Mouse (Mus musculus) small intestine, adult 2 months (tissue): Measurements from ENCODE around the gene Rplp2. TPM values are rescaled to one million over a fixed set of nuclear protein-coding genes. Genes with fewer than 3 reads are reported as not detected.

Experiments used
- H3K27ac ChIP-seq: fragments of 200-500 bp; 2 replicates; pipeline ENCODE4 v1.5.1; 2012; ENCODE audit warnings: low read depth, low read length, control low read depth, inconsistent platforms; ENCODE audit not compliant: insufficient read depth
- H3K27me3 ChIP-seq: fragments of 200-500 bp; 2 replicates; pipeline ENCODE4 v1.6.1; 2012; ENCODE audit warnings: mild to moderate bottlenecking, moderate library complexity, low read length, inconsistent platforms; ENCODE audit not compliant: control insufficient read depth, insufficient read depth
- H3K36me3 ChIP-seq: fragments of 200-500 bp; 2 replicates; pipeline ENCODE4 v1.6.1; 2012; ENCODE audit warnings: mild to moderate bottlenecking, low read length, control low read depth, inconsistent platforms; ENCODE audit not compliant: control insufficient read depth, insufficient read depth
- H3K4me1 ChIP-seq: fragments of 200-500 bp; 2 replicates; pipeline ENCODE4 v1.6.1; 2012; ENCODE audit warnings: low read length, inconsistent platforms, mixed read lengths; ENCODE audit not compliant: control insufficient read depth, insufficient read depth, insufficient read length
- H3K4me3 ChIP-seq: fragments of 200-500 bp; 2 replicates; pipeline ENCODE4 v1.5.1; 2012; ENCODE audit warnings: low read depth, mild to moderate bottlenecking, control low read depth, inconsistent platforms, low read length, moderate library complexity
- CTCF ChIP-seq: fragments of 200-500 bp; IDR thresholded peaks from 2 replicates; pipeline ENCODE4 v1.5.1; 2012; ENCODE audit warnings: low read depth, mild to moderate bottlenecking, control low read depth, inconsistent platforms, low read length, moderate library complexity, mixed read lengths; ENCODE audit not compliant: insufficient replicate concordance, insufficient read length; ENCODE audit errors: extremely low read depth
- POLR2A ChIP-seq: fragments of 200-500 bp; IDR thresholded peaks from 2 replicates; pipeline ENCODE4 v1.6.1; 2012; ENCODE audit warnings: low read depth, mild to moderate bottlenecking, control low read depth, inconsistent platforms, low read length, moderate library complexity
- WGBS: fragments of 180-500 bp; shearing (Covaris S2); methylation state at CpG from one replicate; pipeline ENCODE4 v1.1.7; 2018; 5-methylcytosine and 5-hydroxymethylcytosine counted together
- polyA plus RNA-seq: library from polyadenylated mRNA; depleted of rRNA; stranded (reverse); fragments of >200 nt; gene quantifications from 2 replicates; pipeline ENCODE4 v1.2.3, GENCODE M21; 2012

Rplp2 gene
- polyA plus RNA-seq, 1 experiment = 441 TPM

- H3K27ac ChIP-seq = no peak overlapping the region
- no peaks in the 10 kb centered on the region for H3K36me3 ChIP-seq
- peaks cover 17% of the 10 kb centered on the region for H3K27me3 ChIP-seq
- TF ChIP-seq POLR2A = no peak
- TF ChIP-seq CTCF = no peak
- WGBS = 74% methylated on average over 2 of the region's 2 CpGs
- H3K4me1 ChIP-seq = peaks cover 13% of the 10 kb centered on the region
- H3K4me3 ChIP-seq = no peak overlapping the region
Observed at GRCm38 (mm10) chr7:141485186-141485585, 38.0 kb downstream of the Rplp2 start.

DNA sequence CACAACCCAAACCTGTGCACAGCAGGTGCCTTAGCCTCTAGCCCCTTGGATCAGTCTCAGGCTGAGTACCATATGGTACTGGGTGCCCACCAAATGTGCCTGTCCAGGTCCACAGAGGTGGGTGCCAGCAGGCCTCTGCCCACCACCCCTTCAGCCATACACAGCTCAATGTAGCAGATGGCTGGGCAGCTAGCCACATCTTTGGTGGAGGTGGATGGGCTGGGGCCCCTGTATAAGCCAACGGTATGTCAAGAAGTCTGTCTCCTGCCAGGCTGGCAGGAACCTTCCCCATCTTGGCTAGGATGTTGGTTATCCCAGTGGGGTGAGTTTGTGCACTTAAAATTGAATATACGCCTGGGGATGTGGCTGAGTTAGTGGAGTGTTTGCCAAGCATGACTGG, 38.4 kb downstream of the Rplp2 start:
- Histone ChIP-seq H3K27me3 (peaks cover 17% of the 10 kb centered on the region), H3K4me3 (no peak overlapping the region), H3K4me1 (peaks cover 13% of the 10 kb centered on the region), H3K36me3 (no peaks in the 10 kb centered on the region), H3K27ac (no peak overlapping the region)
- no peak for TF ChIP-seq POLR2A
- no peak for TF ChIP-seq CTCF
- 85% methylated on average over 2 of the region's 2 CpGs for whole genome bisulfite sequencing

- H3K4me1 ChIP-seq = peaks cover 10% of the 10 kb centered on the region; the same call in 1 of the 2 replicates
- no peak overlapping the region for H3K4me3 ChIP-seq
- TF ChIP-seq CTCF = no peak
- no peak for TF ChIP-seq POLR2A
- no peaks in the 10 kb centered on the region for H3K36me3 ChIP-seq
- WGBS = 95% methylated on average over 1 of the region's 1 CpGs
- H3K27ac ChIP-seq = no peak overlapping the region
- H3K27me3 ChIP-seq = peaks cover 17% of the 10 kb centered on the region
Observed at GRCm38 (mm10) chr7:141486239-141486638, 39.1 kb downstream of the Rplp2 start.

- TF ChIP-seq CTCF = no peak
- TF ChIP-seq POLR2A = no peak
- Histone ChIP-seq H3K36me3 (peaks cover 2% of the 10 kb centered on the region; the same call in 1 of the 2 replicates), H3K27me3 (peaks cover 8% of the 10 kb centered on the region), H3K4me1 (peaks cover 7% of the 10 kb centered on the region; the same call in 1 of the 2 replicates), H3K4me3 (no peak overlapping the region), H3K27ac (no peak overlapping the region)
- WGBS = 81% methylated on average over 7 of the region's 7 CpGs
Observed at GRCm38 (mm10) chr7:141487141-141487540, 40.0 kb downstream of the Rplp2 start.

- H3K4me1 ChIP-seq = no peaks in the 10 kb centered on the region
- 76% methylated on average over 2 of the region's 2 CpGs for WGBS
- H3K4me3 ChIP-seq = no peak overlapping the region
- TF ChIP-seq CTCF (peak; percentile 45; the same call in 1 of the 2 replicates), POLR2A (no peak)
- no peak overlapping the region for H3K27ac ChIP-seq
- H3K36me3 ChIP-seq = peaks cover 7% of the 10 kb centered on the region; the same call in 1 of the 2 replicates
- no peaks in the 10 kb centered on the region for H3K27me3 ChIP-seq
Observed at GRCm38 (mm10) chr7:141491151-141491550, 44.0 kb downstream of the Rplp2 start.

DNA sequence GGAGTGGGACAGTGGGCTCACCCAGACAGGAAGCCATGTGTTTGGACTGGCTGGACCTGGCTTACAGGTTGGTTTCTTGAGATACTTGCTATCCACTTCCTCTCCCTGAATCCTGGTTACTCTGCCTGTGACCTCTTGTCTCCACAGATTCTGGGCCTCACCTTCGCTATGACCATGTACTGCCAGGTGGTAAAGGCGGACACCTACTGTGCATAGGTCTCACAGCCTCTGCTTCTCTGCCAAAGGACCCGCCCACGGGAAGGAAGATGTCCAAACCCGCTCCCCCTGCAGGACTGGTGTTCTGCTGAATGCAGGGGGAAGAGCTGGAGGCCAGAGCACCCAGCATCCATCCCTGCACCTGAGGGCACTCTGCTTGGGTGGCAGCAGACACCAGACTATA, 45.6 kb downstream of the Rplp2 start:
- no peaks in the 10 kb centered on the region for H3K4me1 ChIP-seq
- peaks cover 11% of the 10 kb centered on the region; the same call in 1 of the 2 replicates for H3K36me3 ChIP-seq
- no peak overlapping the region for H3K4me3 ChIP-seq
- no peak for TF ChIP-seq CTCF
- TF ChIP-seq POLR2A = no peak
- H3K27ac ChIP-seq = no peak overlapping the region
- H3K27me3 ChIP-seq = no peaks in the 10 kb centered on the region
- 90% methylated on average over 5 of the region's 5 CpGs for WGBS

- TF ChIP-seq CTCF = no peak
- TF ChIP-seq POLR2A = no peak
- no peak overlapping the region for H3K27ac ChIP-seq
- no peaks in the 10 kb centered on the region for H3K27me3 ChIP-seq
- H3K36me3 ChIP-seq = peaks cover 11% of the 10 kb centered on the region
- H3K4me3 ChIP-seq = no peak overlapping the region
- 91% methylated on average over 1 of the region's 1 CpGs for WGBS
- H3K4me1 ChIP-seq = no peaks in the 10 kb centered on the region
Observed at GRCm38 (mm10) chr7:141493729-141494128, 46.6 kb downstream of the Rplp2 start.
